Mouse (Mus musculus): ENCODE measurements around the gene Myo1d.

Myo1d gene

DNA sequence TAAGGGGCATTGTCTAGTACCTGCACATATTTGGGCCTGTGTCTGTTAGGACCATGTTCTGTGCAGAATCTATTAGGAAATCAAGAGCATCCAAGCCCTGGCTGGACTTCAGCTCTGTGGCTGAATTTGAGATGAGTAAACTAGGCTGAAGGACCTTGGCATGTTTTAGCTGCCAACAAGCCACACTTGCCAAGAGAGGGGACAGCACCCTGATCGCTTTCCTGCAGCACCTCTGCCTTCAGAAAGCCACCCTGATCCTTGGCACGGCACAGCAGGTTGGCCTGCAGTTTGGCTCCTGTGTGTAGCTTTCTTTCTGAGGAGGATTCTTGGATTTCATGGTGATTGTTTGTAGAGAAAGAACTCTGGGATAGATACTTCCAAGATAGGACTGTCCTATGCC lies 1.7 kb upstream of the Myo1d start:
- ATAC-seq (ENCODE audit: low TSS enrichment) = no peak

DNA sequence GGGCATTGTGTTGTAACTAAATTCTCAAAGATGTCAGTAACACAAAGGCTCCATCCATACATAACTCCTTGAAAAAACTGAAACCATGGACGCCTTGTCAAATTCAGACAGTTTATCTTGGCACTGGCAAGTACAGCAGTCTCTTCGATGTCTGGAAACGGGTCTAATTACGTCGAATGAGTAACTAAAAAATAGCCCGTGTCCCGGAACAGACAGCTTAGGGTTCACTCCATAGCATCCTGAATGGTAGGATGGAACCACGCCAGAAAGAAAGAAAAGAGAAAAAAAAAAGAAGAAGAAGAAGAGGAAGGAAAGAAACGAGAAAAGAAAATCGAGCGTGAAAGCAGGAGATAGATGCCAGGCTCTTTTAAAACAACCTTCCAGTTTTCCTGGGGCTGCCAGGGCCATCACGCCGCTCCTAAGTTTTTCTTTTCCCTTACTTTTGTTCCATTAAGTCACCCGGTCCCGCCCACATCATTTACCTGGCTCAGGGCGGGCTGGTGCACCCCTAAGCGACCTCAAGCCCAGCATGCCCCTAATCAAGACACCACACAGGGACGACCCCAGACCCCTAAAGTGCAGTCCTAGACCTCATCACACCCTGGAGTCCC lies 804 bp downstream of the Myo1d start:
- ATAC-seq (ENCODE audit: low TSS enrichment) = 0 out of 2 replicates have a peak, but pooled peaks have one; percentile 2

DNA sequence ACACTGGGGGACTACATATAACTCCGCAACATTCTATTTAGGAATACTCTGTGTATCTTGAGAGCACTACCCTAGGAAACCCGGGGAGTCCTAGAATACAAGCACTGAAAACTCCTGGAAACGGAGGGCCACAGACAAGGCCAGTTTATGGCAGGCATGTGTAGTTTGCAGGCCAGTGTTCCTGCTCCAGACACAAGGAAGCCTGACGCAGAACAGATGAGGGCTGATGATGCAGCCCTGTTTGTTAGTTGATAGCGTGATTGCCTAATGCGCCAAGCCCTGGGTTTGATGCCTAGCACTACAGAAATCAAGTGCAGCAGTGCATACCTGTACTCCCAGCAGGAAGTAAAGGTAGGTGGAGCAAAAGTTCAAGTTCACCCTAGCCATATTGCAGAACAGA lies 1.7 kb downstream of the Myo1d start:
- no peak for ATAC-seq (ENCODE audit: low TSS enrichment)

DNA sequence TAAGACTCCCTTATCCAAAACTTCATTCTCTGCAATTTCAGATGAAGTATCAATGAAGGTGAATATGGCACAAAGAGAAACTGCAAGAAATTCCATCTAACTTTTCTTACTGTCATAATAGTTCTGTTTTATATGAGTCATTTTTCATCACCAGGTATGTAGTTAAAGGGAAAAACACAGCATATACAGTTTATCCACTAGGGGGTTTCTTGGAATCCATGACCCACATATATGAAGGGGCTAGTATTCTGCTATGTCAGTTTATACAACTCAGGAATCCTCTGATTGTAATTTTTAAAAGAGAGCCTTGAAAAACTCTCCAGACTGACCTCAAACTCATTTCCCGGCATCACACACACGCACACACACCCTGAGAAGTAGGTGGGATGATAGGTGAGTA lies 2.1 kb downstream of the Myo1d start:
- ATAC-seq (ENCODE audit: low TSS enrichment) = no peak

DNA sequence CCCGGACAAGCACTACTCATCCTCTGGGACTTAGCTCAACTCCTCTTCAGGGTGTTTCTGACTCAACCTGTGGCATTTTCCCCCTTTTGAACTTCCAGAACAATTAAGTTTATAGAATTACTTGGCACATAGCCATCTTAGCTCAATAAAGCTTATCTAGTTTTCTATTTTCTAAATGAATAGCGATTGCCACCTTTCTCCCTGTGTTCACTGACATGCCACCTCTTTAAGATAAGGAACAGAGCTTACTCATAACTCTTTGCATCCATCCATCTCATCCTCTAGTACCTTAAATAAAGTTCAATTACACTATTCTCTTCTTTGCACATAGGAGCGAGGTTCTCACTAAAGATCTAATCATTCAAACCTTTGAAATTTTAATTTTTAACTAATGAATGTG lies 4.3 kb downstream of the Myo1d start:
- ATAC-seq (ENCODE audit: low TSS enrichment) = no peak

DNA sequence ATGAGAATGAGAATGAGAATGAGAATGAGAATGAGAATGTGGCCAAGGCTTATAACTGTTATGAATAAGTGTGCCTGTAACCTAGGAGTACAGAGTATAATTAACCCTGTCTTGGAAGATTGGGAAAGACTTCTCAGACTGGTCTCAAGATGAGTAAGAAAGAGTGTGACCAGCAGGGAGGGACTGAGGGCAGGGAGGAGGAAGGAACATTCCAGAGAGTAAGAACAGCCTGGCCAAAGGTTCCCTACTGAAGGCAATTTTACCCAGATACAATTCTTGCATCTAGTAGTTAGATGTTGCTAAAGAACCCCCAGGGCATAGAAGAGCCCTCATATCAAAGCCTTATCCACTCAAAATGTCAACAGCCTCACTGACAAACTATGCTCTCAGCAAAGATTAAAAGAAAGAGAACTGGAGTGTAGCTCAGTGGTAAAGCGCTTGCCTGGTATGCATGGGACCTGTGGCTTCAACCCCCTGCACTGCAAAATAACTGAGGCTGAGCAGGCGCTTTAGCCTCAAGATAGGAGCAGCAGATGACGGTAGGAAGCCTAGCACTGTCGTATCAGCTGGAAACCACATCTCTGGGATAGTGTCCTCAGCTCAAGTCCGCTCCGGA lies 7.1 kb downstream of the Myo1d start:
- no peak for ATAC-seq (ENCODE audit: low TSS enrichment)

DNA sequence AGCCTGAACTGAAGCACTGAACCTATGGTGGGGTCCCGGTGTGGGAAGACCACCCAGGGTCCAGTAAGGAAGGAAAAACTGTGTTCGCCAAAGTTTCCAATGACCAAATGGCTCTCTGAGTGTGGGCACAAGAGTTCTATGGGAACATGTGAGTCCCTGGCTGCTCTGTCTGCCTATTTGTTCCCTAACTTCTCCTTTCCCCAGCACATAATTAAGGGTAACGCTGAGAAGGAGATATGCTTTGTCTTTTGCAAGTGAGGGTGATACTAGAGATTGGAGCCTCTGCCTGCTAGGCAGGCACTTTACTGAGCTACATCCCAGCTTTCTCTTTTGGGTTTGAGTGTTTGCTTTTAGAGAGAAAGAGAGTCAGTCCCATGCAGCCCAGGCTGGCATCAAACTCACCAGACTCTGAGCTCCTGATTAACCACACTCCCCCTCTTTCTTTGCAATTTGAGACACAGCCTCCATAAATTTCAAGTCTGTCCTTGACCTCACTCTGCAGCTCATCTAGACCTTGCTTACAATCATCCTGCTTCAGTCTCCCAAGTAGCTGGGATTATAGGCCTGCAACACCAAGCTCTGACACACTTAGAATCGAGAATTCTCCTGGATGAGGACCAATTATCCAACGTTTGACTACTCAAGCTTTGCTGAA lies 8.1 kb downstream of the Myo1d start:
- no peak for ATAC-seq (ENCODE audit: low TSS enrichment)

DNA sequence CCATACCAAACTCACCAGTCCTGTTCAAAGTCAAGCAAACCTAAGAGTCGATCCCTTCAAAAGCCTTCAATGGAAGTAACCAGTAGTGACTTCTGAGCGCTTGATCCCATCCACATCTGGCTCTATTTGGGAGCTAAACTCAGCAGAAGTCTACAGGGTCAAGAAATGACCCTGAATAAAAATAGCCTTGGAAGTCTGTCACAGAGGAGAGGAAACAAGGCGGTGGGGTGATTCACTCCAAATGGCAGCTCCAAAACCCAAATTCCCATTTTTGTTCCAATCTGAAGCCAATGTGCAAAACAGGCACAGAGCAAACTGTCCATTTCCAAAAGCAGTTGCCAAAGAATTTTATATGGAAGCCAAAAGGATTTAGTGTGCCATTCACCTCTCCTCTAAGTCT lies 8.6 kb downstream of the Myo1d start:
- ATAC-seq (ENCODE audit: low TSS enrichment) = no peak

DNA sequence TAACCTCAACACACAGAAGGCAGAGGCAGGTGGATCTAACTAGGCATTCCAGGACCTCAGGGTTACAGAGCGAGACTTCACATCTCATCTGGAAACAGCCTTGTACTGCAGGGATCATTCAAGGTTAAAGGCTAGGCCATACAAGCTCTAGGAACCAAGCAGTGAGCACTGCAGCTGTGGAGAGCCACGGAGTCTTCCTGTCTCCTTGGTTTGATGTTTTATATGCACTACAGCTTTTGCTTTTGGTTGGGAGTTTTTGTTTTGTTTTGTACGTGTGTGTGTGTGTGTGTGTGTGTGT lies 12.6 kb downstream of the Myo1d start:
- ATAC-seq (ENCODE audit: low TSS enrichment) = no peak

DNA sequence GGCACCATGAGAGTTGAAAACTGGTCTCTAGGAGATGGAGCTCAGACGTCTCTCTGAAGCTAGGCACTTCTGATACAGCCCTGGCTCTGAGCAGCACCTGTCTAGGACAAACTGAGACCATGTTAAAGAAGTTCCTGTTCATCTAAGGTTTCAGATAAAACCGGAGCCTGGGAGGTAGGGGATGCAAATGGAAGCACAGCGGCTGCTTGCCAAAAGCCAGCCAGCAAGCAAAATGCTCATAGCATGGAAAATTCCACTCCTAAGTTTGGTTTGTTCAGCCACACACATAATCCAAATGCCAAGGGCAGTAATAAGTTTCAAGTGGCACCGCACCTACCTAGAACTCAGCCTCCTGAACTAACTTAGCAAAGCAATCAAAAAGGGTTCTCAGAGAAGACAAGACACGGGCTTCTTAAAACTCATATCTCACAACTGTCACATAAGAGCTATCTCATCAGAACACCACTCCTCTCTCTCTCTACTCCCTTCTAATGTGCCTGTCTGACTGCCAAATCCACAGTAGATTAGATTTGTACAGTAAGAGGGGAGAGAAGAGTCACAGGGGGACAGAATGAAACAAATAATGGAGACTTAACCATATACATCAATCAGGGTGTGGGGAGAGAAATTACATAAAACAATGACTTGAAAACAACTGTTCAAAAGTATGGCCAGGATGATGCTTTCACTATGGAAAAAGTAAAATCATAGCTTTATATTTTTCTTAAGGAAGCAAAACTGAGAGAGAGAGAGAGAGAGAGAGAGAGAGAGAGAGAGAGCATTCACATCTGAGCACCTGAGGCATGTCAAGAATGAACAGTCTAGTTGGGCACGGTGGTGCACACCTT lies 13.1 kb downstream of the Myo1d start:
- ATAC-seq (ENCODE audit: low TSS enrichment) = no peak

DNA sequence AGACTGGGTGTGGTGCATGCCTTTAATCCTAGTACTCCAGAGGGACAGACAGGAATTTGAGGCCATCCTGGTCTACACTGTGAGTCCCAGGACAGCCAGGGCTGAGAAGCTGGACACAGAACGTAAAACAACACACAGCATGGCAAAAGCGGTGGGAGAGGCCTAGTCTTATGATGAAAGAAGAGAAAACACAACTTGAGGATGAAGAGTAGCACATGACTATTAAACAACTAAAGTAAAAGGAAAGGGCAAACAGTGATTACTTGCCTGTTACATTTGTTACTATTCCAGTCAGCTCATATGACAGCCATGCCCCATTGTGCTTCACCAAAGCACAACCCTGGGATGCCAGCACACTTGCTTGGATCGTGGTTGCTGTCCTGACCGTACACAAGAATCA lies 13.8 kb downstream of the Myo1d start:
- ATAC-seq (ENCODE audit: low TSS enrichment) = no peak

DNA sequence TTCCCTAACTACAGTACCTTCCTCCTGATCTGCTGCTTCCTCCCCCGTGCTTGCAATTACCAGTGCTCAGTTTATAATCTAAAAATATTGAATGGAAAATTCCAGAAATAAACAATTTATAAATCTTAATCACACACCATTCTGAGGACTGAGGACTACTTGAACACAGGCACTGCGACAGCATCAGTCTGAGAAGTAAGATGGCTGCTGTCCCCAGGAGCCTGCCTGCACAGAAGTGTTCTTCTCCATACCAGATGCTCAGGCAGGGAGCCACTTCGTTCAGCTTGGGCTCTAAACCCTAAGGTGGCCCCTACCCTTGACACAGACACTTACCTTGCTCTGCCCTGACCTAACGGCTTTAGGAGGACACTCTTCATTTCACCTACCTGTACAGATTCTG lies 17.8 kb downstream of the Myo1d start:
- no peak for ATAC-seq (ENCODE audit: low TSS enrichment)

DNA sequence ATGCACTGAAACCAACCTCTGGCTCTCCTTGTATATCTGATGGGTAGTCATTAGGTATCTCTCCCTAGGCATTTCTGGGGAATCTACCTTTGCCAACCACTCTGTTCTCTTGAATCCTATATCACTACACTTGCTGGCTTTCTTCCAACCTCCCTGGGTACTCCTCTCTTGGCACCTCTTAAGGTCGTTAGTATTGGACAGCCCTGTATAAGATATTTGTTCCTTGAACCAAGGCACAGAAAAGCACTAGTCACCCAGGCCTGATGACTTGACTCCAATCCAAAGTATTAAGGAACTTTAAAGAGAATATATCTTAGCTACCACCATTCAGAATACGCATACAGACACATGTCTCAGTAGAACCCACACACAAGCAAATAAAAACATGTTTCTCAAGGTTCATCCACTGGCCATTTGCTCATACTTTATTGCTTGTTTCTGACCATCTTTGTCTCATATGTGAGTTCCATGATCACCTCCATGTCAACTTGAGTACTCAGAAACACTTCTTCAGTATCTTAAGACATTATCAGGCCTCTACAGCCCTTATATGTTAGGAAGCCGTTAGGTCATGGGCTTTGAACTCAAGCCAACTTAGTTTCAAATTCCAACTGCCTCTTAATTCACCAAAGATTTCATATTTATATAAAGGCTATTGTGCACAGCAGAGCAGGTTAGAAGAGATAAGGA lies 18.4 kb downstream of the Myo1d start:
- ATAC-seq (ENCODE audit: low TSS enrichment) = no peak

DNA sequence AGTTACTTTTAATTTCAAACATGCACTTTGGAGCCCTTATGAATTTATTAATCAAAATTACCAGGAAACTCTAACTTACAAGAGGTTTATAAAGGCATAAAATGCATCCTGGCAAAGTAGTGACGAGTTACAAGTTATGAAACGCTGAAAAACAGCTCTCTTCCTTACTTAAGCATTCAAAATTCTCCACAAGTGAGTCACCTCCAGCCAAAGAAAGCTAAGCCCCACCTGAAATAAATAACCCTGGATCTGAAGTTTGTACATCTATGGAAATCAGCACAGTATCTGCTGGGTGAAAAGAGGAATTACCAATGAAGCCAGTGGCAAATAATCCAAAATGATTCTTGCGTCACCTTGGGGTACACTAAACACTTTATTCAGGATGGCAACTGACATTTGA lies 20.8 kb downstream of the Myo1d start:
- ATAC-seq (ENCODE audit: low TSS enrichment) = no peak

DNA sequence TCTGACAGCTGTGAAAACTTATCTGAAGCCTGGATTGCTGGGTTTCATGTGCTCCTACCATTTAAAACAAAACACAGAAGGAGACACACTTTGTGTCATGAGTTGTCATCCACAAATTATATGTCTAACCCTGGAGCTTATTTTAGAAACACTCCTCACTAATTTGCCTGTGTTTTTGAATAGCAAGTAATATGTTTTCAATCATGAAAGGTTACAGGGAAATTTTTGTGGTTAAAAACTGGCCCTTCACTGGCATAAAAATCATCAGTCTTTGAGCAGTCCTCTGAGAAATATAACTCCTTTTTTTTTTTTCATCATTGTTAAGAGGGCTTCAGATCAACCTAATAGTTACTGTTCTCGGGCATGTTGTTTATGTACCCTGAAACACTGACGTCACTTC lies 25.6 kb downstream of the Myo1d start:
- no peak for ATAC-seq (ENCODE audit: low TSS enrichment)

DNA sequence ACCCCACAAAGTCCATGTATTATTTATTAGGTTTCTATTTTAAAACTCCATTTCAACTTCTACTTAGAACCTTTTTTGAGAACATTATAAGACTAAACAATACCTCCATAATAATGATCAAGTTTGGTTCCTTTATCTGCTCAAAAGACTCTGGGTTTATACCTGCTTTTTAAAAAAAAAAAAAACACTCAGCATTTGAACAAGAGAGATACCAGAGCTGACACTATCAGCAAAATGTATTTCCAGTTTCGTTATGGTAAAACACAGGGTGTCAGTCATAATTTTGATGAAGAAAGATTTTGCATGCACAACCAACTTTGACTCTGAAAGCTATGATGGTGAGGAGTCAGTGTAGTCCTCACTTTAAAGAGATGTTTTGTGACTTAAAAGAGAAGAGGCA lies 28.7 kb downstream of the Myo1d start:
- no peak for ATAC-seq (ENCODE audit: low TSS enrichment)

DNA sequence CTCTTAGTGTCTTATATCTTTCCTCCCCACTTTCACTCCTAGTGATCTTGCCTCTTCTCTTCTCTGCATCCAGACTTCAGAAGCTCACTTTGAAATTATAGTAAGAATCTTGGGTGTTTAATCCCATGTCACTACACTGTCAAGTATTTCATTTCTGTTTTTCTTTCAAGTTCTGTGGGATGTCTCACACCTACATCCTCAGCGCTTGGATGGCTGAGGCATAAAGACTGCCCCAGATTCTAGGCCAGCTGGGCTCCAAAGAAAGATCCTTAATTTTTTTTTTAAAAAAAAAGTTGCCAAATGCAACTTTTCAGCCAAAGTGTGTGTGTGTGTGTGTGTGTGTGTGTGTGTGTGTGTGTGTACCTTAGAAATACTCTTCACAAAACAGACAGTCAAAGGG lies 30.6 kb downstream of the Myo1d start:
- ATAC-seq (ENCODE audit: low TSS enrichment) = peak; percentile 79

DNA sequence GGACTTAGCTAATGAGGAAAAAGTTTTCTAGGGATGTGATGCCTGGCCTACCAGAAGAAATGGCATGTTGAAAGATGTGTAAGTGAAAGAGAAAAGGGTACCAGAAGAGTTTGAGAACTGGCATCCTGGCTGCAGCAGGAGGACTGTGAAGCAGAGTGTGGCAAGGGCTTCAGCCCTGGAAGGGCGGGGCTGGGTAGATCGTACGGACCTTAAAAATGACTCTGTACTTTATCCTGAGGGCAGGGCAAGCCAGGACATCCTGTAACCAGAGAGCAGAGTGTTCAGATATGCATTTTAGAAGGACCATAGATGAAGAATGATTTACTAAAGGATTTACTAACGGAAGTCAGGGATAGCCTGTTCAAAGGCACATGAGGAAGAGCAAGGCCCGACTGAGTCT lies 34.4 kb downstream of the Myo1d start:
- no peak for ATAC-seq (ENCODE audit: low TSS enrichment)

DNA sequence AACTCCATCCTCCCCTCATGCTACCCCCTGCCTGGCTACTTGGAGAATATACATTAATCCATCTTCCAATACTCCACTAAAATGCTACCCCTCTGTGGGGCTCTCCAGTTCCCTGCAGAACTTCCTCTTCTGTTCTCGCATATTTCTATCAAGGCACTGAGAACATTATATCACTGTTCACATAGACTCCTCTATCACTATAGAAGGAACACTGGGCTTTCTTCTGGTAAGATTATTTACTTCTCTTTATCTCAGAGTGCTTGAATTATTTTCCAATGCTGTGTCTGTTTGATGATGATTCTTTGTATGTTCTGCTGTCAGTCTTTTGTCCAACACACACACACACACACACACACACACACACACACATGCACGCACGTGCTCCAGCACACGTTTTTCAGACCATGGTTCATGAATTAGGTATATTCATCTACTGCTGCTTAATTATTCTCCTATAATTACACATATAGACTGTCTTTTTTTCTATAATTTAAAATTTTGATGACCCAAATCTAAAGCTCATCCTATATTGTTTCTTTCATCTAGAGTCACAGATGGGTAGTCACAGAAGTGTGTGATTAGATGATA lies 35.9 kb downstream of the Myo1d start:
- ATAC-seq (ENCODE audit: low TSS enrichment) = no peak

DNA sequence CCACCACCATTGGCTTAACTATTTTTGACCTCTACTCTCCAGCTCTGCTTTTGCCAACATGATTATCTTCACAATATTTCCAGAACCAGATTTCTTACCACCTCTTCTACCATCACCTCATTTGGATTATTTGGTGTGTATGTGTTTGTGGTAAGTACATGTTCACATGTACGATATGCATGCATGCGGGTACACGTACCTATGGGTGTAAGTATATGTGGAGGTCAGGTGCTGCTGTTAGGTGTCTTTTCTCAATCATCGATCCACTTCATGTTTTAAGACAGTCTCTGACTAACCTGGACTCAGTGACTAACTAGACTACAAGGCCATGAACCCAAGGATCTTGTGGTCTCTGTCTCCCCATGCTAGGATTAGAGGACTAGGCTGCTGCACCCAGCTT lies 37.4 kb downstream of the Myo1d start:
- no peak for ATAC-seq (ENCODE audit: low TSS enrichment)

DNA sequence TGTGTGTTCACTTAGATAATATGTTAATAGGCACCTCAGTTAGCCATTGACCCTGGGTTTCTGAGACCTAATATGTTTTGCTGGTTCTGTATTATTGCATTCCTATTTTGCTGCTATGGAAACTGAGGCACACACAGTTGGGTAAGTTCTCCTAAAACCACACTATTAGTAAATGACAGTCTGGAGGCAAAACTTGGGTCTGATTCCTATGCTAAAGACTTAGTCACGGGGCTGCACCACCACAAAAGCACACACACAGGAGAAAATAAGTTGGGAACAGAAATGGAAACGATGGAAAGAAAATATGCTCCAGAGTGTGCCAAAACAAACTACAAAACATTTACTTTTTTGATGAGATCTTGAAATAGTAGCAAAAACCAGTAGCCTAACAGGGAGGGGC lies 45.1 kb downstream of the Myo1d start:
- no peak for ATAC-seq (ENCODE audit: low TSS enrichment)

DNA sequence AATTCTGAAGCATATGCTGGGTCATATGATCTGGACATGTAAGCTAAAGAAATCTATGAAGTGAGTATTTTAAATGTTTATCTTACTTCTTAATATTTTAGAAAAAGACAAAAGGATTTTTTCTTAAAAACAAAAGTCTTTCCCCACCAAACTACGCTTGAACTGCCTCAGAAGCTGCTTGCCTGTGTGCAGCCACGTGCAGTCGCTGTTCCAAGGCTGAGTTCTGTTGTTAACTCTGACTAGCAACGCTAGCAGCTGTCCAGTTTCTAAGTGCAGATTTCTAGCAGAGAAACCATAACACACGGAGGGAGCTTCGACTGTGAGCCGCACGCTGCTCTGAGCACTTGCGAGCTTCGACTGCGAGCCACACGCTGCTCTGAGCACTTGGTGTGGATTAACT lies 55.1 kb downstream of the Myo1d start:
- ATAC-seq (ENCODE audit: low TSS enrichment) = peak; percentile 41; the same call in 1 of the 2 replicates
